Mouse (Mus musculus): Measurements from ENCODE around the gene Mprip. TPM values are rescaled to one million over a fixed set of nuclear protein-coding genes. Genes with fewer than 3 reads are reported as not detected.
A peak's percentile ranks its signal among the peaks of the same experiment; 100 is the strongest.
"Not testable (repeated sequence)": the region's sequence is repeated elsewhere in the genome, so short reads cannot be mapped to it uniquely, and the experiment has no call there.

Mprip gene
- total RNA-seq (2022), result 100 to 1,000 TPM; 180 to 290 (median 232) TPM

DNA sequence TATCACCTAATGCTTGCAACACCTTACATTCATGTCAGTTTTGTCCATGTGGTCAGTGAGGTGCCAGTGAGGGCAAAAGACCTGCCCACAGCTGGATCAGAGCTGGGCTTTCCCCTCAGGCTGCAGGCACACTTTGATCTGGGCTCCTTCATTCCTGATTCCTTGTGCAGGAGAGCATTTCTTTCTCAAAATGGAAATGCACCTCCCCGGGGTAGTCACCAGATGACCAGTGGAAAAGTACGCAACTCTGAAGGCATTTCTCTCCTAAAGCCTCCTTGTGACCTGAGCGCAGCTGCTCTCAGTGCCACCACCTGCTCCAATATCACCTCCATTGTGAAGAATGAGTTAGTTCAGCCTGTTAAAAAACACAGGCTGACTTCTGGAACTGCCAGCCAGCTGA, at the start of gene Mprip:
Mprip (plus strand) TSS at position 301 of the 400 bp plus-strand sequence.
- DNase-seq, result no peak

DNA sequence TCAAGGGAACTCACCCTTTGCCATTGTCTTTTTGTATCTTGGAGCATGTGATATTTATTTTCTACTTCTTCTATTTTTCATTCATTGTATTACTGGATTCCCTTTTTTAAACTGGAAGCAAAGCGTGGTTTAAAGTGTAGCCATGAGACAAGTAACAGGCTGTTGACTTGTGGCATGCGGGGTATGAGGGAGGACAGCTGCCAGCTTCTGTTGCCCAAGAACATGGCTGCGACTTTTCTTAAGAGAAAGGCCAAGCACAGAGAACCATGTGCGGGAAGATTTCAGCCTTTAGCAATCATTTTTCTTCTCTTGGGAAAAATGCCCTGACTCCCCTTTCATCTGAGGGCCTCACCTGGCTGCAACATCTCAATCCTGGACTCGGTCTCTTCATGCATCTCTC, 49.5 kb upstream of the Mprip start:
- no peak for DNase-seq

DNA sequence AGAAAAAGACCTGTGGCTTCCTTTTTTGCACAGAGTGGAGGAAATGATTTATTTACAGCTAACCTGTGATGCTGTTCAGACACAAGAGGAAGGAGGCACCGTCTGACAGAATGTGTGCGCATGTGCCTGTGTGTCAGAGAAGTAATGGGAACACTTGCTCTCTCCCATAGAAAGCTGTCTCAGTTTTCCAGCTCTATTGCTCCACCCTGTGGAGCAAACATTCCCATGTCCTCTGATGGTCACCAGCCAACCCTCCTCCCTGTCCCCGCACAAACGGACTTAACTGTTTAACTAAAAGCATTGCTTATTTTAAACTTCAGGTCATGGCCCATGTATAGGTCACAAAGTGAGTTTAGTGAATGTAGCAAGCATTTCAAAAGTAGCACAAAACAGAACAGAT, 47.0 kb upstream of the Mprip start:
- peak; percentile 9 for DNase-seq

GRCm38 (mm10) chr11:59616986-59617385, 44.1 kb upstream of the Mprip start:
- DNase-seq, result not testable (repeated sequence)

- DNase-seq, result no peak
Measured at GRCm38 (mm10) chr11:59622214-59622613, 38.9 kb upstream of the Mprip start.

DNA sequence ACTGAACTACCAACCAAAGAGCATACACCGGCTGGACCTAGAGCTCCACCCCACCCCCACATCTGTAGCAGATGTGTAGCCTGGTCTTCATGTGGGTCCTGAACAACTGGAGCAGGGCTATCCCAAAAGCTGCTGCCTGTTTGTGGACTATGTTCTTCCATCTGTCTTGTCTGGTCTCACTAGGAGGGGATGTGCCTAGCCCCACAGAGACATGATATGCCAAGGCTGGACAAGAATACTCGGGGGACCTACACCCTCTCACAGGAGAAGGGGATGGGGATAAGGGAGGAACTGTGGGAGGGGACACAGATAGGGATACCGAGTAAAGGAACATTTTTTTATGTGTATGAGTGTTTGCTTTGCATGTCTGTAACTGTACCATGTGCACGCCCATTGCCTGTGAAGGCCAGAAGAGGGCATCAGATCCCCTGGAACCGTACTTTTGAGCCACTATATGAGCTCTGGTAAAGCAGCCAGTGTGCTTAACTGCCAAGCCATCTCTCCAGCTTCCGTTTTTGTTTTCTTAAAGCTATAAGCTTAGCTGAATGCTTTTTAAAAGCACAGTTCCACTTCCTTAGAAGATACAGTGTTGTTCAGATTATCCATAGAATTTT, 37.0 kb upstream of the Mprip start:
- no peak for DNase-seq

DNA sequence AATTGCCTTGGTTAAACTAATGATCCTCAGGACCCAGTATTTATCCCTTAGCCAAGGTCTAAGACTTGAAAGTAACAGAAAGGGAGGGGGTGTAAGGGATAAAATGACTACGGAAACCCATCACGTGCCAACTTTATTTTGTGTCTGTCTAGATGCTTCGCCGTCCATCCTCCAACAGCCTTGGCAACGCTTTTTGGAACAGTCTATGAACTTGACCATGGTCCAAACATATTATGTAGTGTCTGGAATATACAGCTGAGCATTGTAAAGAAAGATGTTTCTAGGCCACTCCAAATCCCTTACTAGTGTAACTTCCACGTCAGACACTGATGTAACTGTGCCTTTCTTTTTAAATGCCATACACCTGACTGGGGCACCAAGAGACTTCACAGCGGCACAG, 34.9 kb upstream of the Mprip start:
- DNase-seq, result no peak

GRCm38 (mm10) chr11:59628177-59628576, 32.9 kb upstream of the Mprip start:
- DNase-seq, result no peak

DNA sequence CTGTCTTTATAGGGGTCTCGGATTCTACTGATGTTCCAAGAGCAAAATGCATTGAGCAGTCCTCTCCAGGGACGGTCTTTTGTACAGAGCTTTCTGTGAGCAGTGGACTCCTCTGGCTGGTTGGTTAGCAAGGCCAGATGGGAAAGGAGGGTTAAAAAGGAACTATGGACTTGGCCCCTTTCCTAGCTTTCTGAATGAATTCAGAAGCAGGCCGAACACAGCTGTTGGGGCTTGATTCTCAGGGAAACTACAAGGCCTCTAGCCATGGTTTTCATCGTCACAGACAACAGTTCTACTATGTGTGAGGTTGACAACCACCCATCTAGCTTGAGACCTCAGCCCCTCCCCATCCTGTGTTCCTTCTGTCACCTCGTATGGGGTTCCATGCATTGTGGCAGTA, 31.2 kb upstream of the Mprip start:
- DNase-seq, result no peak

DNA sequence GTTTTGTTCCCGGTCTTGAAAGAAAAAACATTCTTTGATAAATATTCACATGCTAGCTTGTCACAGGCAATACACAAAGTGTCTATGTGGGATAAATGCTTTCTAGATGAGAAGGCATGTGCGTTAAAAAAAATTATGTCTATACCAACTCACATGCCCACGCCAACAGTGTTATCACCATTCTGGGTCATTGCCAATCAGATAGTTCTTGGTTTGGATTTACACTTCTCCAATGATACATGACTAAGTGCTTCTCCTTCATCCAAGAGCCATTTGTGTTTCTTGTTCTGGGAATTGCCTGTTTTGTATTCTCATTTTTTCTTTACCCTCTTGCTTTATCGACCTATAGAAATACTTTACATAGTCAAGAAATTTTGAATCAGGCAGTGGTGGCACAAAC, 29.1 kb upstream of the Mprip start:
- DNase-seq, result no peak

- peak; percentile 34 for DNase-seq
Measured at GRCm38 (mm10) chr11:59633037-59633436, 28.1 kb upstream of the Mprip start.

DNA sequence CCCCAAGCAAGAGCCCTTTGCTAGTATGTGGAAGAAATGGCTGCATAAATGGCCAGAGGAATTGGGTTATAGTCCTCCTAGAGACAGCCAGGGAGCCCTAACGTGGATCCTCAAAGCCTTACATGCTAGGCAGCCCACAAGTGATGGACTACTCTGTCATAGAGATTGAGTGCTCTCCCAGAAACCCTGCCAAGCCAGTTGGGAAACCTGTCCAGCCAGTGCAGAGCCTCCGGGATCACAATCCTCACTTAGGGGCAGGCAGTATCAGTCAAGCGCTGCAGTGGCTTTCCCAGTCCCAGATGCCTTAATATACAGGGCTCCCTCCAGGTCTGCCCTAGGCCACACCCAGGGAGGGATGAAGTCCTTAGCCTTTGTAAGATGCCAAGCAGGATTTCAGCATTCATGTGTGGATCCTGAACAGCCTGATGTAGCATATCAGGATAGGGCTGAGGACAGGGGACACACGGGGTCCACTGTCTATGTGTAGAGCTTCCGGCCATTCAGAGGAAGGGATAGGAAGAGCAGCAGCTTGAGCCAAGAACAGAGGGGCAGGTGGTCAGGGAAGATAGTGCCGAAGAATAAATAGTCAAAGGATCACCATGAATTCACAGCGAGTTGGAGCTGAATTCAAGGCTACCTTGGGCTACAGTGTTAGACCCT, 27.0 kb upstream of the Mprip start:
- no peak for DNase-seq

- DNase-seq, result no peak
Measured at GRCm38 (mm10) chr11:59635251-59635795, 25.8 kb upstream of the Mprip start.

- DNase-seq, result no peak
Measured at GRCm38 (mm10) chr11:59635821-59636694, 25.0 kb upstream of the Mprip start.

- no peak for DNase-seq
Measured at GRCm38 (mm10) chr11:59636695-59637414, 24.2 kb upstream of the Mprip start.

DNA sequence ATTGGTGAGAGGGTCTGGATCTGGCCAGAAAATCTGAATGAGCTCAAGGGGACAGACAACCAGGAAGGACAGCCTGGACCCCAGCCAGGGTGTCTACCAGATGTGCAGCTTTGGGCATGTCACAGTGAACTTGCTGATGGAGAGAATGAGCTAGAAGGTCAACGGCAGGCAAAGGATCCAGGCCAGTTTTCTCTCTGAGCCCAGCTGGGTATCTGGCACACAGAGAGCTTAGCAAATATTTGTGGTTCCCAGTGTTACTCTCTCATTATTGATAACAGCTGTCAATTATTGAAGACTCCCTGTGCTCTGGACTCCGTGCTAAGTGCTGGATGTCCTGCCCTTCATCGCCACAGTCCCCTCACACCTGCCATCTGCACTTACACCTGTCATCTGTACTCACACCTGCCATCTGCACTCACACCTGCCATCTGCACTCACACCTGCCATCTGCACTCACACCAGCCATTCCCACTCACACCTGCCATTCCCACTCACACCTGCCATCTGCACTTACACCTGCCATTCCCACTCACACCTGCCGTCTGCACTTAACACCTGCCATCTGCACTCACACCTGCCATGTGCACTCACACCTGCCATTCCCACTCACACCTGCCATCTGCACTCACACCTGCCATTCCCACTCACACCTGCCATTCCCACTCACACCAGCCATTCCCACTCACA, 21.0 kb upstream of the Mprip start:
- no peak for DNase-seq

- no peak for DNase-seq
Measured at GRCm38 (mm10) chr11:59641227-59641626, 19.9 kb upstream of the Mprip start.

DNA sequence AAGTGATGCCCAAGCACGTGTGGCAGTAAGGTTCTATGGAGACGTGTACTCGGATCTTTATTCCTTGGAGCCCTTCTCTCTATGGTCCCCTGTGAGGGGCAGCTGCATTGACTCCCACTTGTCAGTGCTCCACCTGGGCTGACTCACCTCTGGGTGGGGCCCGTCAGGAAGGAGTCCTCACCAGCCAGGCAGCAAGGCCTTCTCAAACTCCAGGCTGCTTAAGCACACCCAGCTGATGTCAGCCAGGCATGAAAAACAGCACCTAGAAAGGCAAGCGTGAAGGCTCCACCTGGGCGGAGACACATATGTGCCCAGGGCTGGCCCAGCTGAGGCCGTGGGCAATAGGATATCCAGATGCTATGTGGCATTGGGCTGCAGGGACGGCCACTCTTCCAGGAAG, 18.7 kb upstream of the Mprip start:
- no peak for DNase-seq

- DNase-seq, result no peak
Measured at GRCm38 (mm10) chr11:59645036-59645435, 16.1 kb upstream of the Mprip start.

DNA sequence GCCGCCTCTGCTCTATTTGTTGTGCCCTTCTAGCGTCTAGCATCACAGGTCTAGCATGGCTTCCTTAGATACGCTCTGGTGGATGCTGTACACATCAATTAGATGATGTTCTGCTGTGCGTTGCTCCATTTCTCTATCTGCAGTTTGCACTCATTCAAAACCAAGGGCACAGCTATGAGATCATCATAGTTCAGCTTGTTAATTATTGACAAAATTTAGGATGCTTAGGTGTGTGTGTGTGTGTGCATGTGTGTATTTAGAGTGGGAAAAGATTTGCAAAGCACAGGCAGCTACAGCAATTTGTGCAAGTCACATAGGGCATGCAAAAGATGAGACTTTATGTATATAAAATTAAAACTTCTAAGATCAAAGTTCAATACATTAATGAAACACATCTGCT, 12.0 kb upstream of the Mprip start:
- no peak for DNase-seq

DNA sequence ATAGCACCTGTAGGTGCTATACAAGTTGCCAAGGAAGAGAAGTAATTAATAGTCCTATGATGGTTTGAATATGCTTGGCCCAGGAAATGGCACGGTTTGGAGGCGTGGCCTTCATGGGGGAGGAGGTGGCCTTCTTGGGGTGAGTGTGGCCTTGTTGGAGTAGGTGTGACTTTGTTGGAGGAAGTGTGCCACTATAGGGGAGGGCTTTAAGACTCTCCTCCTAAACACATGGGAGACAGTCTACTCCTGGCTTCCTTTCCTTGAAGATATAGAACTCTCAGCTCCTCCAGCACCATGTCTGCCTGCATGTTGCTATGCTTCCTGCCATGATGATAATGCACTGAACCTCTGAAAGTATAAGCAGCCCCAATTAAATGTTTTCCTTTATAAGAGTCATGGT, 8.1 kb upstream of the Mprip start:
- DNase-seq, result no peak

DNA sequence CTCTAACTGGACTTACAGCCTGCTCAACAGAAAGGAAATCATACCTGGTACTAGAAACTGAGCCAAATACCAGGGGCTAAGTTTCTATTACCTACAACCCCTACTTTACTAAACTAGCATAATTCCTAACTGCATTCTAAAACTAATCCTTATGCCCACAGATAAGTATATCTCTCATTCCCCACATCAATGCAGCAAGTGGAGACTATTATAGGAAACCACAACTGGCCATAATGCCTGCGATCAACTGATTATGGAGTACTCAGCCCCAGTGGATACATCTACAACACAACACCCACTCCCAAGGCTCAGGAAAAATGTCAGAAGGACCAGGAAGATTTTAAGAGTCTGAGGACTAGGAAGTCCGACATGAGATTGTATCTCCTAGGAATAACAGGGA, 7.6 kb upstream of the Mprip start:
- DNase-seq, result no peak
